Mouse (Mus musculus) spleen, postnatal 4 days (tissue): ENCODE measurements around the gene Gpbp1l1.

Source experiments
- DNase-seq, 2 experiments: peaks; one replicate each; pipeline ENCODE4 v3.0.0; 2022; ENCODE audit warnings: low spot score in 2 of 2

Gene Gpbp1l1

GRCm38 (mm10) chr4:116557306-116558121 lies at the start of gene Gpbp1l1:
Gene Gpbp1l1, plus strand, starts transcription at chr4:116557658.
- DNase-seq, result peak; percentile 98 to 99

GRCm38 (mm10) chr4:116531109-116531508 lies 26.3 kb upstream of the Gpbp1l1 start:
- DNase-seq, result no peak

- DNase-seq, result no peak
Observed at GRCm38 (mm10) chr4:116536351-116536750, 21.1 kb upstream of the Gpbp1l1 start.

GRCm38 (mm10) chr4:116537737-116538136 lies 19.7 kb upstream of the Gpbp1l1 start:
- DNase-seq, result no peak

- no peak for DNase-seq
Observed at GRCm38 (mm10) chr4:116550432-116550831, 7.0 kb upstream of the Gpbp1l1 start.

GRCm38 (mm10) chr4:116553035-116553434 lies 4.4 kb upstream of the Gpbp1l1 start:
- no peak for DNase-seq

- peak; percentile 79 to 84 for DNase-seq
Observed at GRCm38 (mm10) chr4:116555413-116556300, 1.8 kb upstream of the Gpbp1l1 start, which contains the start of gene Tmem69. Gene Tmem69, minus strand, starts transcription at chr4:116555936.

GRCm38 (mm10) chr4:116556561-116557305 lies 725 bp upstream of the Gpbp1l1 start:
- DNase-seq, result peak; percentile 93 to 96

GRCm38 (mm10) chr4:116558151-116558882 lies 859 bp downstream of the Gpbp1l1 start:
- DNase-seq, result peak in 1 of 2 experiments; percentile 65

- no peak for DNase-seq
Observed at GRCm38 (mm10) chr4:116595793-116596192, 38.3 kb downstream of the Gpbp1l1 start.

GRCm38 (mm10) chr4:116596379-116596778 lies 38.9 kb downstream of the Gpbp1l1 start, which contains the start of gene Ccdc17:
Gene Ccdc17, plus strand, starts transcription at chr4:116596654.
- DNase-seq, result no peak

GRCm38 (mm10) chr4:116596978-116597881 lies 39.8 kb downstream of the Gpbp1l1 start:
- peak; percentile 83 to 90 for DNase-seq

- DNase-seq, result no peak
Observed at GRCm38 (mm10) chr4:116612621-116613020, 55.2 kb downstream of the Gpbp1l1 start.

- no peak for DNase-seq
Observed at GRCm38 (mm10) chr4:116615237-116615636, 57.8 kb downstream of the Gpbp1l1 start.

- DNase-seq, result peak in 1 of 2 experiments; percentile 51
Observed at GRCm38 (mm10) chr4:116624831-116625230, 67.4 kb downstream of the Gpbp1l1 start.

GRCm38 (mm10) chr4:116626658-116627358 lies 69.3 kb downstream of the Gpbp1l1 start:
- DNase-seq, result peak; percentile 82 to 87

- peak; percentile 88 to 93 for DNase-seq
Observed at GRCm38 (mm10) chr4:116627359-116627716, 69.9 kb downstream of the Gpbp1l1 start.

GRCm38 (mm10) chr4:116627722-116628662 lies 70.5 kb downstream of the Gpbp1l1 start, which contains the start of gene Nasp:
Gene Nasp, minus strand, starts transcription at chr4:116627941.
- peak; percentile 66 to 82 for DNase-seq
